Mouse (Mus musculus) kidney, adult 18-20 months (tissue): ENCODE results near the gene Ikzf2.

Experiments
- DNase-seq: peaks from one replicate; pipeline ENCODE4 v3.0.0; 2021

Gene Ikzf2

DNA sequence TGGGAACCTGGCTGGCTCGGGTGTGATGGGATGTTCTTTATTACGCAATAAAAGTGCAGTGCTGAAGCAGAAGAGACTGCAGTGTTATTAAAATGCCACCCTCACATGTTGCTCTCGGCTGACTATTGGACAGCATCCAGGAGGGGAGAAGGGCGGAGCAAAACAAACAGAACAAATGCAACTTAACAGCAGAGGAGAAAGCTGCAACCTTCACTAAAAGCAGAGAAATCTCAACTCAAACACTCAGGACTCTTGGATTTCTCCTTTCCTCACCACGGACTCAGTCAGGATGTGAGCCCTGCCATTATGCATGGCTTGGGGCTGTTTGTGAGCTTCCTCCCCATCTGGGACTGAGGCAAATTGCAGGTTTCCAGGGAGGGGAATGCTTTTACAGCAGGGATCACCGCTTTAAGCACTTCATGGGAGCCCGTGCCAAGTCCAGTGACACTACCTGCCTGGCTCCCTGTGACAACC lies 95.7 kb downstream of the Ikzf2 start:
- peak; percentile 35 for DNase-seq

DNA sequence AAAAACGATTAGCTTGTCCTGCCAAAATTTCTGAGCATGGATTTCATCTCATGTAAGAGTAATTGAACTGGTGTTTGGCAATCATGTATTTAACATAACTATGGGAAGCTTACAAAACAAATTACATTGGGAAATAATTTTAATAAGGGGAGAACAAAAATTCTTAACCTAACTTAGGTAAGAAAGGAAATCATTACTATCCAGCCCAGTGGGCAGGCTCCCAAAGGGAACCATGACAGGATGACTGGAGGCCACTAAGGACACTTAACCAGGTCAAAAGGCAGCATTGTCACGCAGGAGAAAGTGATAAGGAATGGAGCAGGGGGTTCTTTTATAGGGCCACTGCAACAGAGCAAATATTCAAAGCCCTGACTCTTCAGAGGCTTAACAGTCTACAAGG lies 101.5 kb downstream of the Ikzf2 start:
- DNase-seq: no peak

DNA sequence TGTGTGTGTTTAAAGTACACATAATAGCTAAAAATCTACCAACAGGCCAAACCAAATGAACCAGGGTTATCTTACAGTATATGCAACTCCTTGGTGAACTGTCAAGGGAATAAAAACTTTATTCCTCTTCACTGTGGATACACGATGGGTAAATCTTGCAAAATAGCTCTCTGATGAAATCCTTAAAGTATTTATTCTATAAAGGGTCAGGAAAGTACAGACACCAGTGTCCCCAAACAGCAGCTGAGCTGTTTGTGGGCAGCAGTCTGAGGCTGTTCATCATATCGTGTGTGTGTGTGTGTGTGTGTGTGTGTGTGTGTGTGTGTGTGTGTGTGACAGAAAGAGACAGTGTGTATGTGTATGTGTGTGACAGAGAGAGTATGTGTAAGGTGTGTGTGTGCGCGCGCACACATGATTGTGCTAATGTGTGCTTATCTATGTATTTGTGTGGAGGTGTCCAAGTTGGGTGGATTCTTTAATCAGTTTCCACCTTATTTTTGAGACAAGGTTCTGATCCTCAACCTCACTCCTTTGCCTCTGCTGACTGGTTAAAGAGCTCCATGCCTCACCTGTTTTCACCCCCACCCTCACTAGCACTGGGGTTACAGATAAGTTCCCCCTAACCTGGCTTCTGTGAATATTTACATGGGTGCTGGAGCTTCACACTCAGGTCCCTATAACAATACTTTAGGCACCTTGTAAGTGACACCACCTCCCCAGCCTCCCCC lies 102.9 kb downstream of the Ikzf2 start:
- no peak for DNase-seq

DNA sequence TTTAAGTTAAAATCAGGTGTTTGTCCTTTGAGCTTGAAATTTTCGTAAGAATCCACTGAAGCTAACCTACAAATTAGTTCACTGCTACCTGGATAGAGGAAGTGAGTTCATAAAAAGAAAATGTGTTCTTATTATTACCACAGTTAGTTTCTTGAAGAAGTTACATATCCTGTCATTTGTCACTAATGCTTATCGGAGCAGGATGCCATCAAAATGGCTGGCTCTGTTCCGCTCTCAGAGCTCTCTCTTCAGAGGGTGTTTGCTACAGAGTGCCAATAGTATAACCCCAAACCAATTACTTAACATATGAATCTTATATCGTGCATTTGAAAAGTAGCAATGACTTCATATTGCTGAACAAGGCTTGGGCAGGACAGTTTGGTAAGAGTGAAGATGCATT lies 108.1 kb downstream of the Ikzf2 start:
- DNase-seq: no peak

DNA sequence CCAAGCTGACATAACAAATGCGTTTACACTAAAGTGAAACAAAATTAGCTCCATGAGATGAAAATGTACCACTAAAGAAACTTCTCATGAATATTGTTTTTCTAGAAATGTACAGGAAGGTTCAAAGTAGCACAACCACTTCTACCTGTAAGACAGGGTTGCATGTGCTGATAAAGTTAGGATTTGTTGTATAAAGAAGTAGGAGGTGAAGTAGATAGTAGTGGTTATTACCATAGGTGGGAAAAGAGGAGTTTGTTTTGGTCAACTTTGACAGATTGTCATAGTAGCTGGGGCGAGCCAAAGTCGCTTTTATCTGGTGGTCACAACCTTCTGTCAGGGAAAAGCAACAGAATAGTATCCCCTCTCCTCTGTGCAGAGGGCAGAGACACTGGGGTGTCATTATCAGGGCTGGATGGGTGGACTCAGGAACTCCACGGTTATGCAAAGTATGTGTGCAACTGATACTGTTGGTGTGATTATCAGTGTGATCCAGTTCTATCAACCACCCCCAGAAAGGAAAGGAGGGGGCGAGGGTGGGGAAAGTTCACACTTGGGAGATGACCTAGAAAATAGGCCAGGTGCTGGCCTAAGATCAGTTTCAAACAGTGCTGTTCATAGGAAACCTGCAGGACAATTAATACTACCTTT lies 127.5 kb downstream of the Ikzf2 start:
- DNase-seq: no peak

DNA sequence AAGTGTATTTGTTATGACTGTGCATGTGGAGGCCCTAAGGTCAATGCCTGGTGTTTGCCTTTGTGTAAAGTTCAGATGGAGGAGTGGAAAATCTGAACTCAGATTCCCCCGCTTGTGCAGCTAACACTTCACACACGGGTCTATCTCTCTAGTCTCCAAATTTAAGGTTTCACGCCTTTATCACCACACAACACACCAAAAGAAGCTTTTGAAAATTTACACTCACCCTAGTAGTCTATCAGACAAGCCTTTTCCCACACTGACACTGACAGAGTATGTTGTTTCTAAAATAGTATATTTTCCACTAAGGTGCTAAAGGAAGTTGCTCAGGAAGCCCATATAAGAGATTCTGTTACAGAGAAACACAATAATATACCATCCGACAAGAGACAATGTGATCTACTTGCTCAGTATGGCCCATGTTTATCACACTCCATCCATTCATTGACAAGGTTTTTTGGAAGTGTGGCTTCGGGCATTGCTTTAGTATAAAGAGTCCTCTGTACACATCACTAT lies 131.4 kb downstream of the Ikzf2 start:
- DNase-seq: no peak

DNA sequence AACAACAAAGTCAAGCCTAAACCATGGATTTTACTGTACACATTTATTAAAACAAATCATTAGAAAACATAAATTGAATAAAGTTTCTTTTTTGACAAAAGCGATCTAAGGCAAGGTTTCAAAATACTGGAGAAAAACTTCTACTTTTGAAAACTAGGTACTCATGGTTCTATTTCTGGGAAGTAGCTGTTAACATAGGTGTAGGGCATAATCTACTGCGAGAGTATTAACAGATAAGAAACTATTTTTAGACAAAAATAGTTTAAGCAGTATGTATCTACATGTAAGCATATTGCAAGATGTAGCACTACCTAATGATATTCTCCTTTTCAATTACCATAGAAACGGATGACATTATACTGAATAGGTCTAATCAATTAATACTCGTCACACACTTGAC lies 137.1 kb downstream of the Ikzf2 start:
- no peak for DNase-seq

DNA sequence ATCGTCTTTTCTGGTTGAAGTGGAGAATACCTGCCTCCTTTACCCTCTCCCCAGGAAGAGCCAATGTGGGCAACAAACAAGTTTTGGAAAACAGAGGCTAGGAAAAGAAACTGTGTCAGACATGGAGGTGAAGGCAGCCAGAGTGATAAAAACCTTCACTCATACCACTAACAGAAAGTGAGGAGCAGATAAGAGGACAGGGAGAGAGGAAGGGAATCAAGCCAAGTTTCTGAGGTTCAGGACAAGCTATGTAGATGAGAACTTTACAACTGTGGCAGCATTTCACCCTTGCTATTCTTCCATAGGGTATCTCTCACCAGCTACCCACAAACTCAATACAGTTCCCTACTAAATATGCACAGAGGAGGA lies 141.2 kb downstream of the Ikzf2 start:
- no peak for DNase-seq

DNA sequence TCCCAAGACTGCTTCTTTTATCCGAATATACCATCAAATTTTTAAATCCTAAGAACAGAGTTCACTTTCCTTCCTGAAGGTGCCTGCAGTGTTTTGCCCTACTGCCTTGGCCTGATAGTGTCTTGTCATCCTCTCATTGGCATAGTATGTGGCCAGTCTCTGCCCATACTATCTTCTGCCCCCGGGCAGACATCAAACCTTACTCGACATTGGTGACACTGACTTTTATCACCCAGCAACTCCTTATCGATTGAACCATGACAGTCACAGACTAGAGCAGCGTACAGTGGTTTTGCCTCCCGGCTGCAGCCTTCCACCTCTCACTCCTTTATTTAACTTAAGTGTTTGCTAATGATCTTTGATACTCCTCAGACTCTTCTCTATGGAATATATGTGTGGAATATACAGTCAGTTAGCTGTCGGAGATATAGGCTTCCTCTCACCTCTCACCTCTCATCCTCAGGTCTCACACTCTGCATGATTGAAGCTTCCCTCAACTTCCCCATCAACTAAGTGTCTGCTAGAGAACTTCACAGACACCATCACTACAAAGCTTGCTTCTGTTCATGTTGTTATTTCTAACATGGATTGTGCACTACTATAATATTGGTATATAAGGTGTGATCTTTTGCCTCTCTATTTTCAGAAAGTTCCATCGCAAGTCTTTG lies 141.7 kb downstream of the Ikzf2 start:
- no peak for DNase-seq

DNA sequence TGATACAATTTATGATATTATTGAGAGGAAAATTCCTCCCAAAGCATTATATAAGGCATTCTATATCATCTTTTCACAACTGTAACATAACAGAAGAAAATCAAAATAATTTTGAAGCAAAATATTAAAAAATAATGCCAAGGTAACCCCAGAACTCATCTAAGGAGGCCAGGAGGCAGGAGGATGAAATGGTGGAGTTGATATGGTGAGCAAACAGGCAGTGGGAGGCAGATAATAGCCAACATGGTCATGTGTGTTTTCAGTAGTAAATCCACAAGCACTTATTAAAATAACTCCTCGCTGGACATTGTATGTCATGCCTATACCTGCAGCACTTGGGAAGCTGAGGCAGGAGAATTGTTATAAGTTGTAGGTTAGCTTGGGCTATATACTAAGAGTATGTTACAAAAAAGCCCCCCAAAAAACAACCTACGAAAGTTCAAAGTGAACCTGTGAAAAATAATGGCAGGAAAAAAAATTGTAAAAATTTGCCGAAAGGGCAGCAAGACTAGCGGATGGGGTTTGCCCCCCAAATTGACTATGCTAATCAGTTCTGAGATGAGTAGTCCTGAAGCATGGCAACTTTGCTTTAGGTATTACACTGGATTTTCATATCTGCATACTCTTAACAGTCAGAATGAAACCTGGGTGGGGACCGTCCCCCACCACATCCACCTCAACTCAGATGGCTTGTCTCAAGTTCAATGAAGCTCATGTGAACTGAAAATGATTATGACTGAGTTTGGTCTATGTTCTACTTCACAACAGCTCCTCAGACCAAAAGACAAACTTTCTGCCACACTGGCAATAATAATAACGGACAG lies 143.1 kb downstream of the Ikzf2 start:
- DNase-seq: no peak

DNA sequence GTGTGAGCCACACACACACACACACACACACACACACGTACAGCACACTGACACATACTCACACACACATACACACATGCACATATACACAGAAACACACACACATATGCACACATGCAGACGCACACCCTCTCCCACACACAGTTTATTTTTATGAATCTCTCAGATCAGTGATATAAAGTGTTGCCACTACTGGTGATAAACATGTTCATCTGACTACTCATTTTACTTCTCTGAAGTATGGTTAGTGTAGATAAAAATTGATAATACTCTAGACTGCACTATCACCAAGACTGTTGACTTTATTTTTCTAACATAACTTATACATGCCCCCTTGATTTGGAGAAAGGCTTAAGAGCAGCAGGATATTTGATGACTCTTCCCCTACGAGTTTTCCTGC lies 144.5 kb downstream of the Ikzf2 start:
- DNase-seq: no peak

DNA sequence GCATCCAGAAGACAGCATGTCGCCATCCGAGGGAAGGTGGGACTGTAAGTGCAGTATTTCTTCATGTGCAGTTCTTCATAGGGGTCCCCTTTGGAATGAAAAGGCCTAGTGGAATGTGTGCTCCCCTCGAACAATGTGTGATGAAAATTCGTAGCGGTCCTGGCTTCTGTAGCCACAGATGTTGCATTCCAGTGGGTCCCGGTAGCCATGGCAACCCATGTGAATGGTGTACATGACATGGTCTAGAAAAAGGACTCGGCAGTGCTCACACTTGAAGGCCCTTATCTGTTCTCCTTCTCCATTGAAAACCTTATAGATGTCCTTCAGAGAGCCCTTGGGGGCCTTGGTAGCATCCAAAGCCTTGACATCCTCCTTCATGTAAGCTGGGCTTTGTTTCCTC lies 148.4 kb downstream of the Ikzf2 start:
- no peak for DNase-seq

DNA sequence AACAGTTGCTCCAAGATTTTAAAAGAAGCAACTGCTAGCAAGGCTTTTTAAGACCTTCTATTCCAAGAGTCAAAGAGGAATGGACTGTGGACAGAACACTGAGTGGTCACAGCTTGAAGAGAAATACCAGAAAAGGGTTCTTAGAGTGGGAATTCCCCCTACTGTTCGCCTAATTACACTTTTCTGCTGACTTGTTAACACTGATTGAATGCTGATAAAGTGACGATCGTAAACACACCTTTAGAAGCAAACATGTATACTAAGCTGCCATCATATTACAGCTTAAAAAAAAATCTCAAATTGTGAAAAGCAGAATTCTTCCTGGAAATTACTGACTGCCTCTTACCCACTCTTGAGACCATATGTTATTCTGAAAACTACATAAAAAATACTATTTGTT lies 149.4 kb downstream of the Ikzf2 start:
- DNase-seq: no peak

DNA sequence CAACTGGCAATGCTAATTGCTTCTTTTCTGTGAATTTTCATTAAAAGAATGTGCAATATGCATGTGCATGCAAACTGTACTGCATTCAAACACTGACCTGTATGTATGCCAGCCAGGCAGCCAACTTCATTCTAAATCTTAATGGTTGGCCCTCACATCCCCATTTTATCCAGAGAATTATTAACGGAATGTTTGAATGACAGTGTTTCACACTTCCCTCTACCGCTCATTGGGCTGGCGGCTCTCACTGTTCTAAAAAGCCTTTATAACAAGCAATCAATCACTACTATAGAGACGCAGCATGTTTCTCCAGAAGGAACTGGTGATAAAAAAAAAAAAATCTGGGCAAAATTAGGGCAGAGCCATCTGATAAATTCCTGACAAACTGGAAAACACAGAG lies 151.5 kb downstream of the Ikzf2 start:
- DNase-seq: no peak

DNA sequence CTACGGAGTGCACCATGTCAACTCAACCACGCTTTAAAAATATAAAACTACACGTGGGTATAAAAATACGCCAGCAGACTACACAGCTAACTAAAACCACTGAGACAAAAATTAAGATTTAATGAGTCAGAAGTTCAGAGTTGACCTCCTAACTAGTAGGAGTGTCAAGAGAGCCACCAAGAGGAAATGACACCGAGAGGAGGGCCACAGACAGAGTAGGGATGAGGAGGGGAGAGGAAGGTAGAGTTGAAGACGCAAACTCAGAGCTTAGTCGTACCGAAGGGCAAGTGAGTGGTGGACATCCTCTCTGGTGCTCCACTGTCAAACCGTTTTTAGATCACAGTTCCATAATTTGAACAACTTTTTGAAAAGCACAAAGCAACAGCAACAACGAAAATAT lies 154.0 kb downstream of the Ikzf2 start:
- DNase-seq: no peak

DNA sequence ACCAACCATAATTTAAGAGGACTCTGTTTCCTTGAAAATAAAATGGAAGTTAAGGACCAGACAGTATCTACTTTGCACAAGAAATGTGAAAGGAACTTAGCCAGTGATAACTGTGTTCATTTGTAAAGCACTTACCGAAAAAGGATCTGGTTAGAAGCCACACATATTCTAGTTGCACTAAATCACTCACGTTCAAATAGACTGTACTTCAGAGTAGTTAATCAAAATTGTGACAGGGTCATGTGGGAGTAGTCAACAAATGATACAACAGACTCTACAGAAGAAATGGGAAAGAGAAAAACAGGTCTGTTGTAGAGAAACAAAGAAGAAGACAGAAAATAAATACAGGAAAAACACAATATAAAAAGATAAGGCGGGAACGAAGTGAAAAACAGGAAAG lies 158.3 kb downstream of the Ikzf2 start:
- DNase-seq: no peak

DNA sequence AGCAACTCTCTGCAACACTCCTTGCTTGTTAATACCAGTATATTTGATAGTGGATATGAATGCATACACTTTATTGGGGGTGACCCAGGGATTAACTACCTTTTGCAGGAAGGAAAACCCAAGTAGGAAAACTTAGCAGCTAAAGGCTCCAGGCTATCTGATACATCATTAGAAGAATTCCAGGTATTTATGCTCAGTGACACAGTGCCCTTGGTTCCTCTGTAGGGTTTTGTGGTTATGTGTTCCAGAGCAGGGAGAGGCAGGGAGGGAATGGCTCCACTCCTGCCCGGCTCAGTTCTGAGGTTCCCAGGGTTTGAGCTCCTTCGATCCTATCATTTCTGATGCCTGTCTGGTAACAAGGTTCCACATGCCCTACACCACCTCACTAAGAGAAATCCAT lies 165.4 kb downstream of the Ikzf2 start:
- DNase-seq: no peak

DNA sequence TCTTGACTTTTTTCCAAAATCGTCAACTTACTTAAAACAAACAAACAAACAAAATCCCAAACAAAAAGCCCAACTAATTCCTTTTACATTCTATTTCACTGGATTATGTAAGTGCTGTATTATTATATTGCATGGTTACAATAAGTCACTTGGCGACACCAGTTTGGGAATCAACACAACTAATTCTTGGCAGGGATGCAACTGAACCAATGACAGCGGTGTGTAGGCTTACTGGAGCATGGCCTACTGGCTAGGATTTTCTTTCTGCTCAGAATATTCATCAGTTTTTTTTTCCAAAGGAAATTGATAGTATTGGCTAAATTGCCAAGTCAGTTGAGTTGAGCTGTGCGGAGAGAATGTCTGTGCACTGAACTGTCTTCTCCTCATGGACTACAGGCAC lies 167.7 kb downstream of the Ikzf2 start:
- DNase-seq: no peak

DNA sequence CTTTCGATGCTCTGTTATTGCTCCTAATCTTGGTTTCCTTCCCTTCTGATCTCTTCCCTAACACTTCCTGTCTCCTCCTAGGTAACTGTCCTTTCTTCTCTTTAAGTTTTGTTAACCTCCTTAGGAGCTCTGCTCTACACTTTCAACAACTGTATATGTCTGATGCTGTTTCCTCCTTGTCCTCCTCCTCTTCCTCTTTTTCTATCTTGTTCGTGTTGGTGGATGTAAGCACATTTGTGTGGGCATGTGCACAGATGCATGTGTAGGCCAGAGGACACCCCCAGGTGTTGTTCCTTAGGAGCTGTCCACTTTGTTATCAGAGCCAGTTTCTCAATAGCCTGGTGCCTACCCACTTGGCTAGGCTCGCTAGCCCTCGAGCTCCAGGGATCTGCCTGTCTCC lies 169.0 kb downstream of the Ikzf2 start:
- DNase-seq: no peak

DNA sequence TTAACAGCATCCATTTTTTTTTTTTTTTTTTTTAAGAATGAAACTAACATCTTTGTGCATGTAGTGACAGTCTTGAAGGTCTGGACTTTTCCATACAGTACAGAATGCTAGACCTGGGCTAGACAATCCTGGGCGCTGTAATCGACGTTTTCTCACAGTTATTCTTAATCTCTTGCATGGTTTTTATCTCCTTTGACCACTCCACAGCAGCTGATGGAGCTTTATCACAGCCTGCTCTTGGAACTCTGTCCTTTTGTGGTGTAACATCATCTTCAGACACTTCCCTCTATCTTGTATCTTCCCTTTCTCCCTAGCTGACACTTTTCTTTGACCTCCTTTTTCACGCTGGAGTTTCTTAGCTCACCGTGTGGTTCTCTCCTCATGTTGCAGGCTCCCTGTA lies 170.9 kb downstream of the Ikzf2 start:
- no peak for DNase-seq

DNA sequence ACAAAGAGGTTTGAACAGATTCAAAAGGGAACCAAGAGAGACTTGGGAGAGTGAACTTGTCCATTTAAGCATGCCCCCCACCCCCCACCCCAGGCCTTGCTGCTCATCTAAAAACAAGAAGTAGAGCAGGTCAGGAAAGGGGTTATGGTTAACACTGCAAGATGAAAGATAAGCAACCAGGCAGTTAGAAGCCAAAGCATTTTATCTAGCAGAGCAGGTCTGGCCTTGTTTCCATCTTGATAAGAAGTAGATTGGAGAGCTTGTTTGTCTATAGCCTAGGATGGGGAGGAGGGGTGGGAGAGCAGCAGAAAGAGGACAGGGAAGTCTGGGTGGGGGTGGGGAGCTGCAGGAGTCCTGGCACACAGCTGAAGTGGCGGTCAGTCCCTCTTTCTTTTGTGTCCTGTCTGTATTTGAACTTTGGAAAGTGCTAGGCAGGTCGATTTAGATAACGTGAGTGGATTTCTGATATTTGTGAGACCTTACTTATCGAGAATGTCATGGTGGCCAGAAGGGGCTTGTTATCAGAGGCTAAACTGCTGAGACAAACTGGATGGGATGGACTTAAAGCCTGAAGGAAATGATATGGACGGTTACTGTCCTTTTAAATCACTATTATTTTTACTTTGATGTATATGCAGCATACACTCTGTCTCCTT lies 173.3 kb downstream of the Ikzf2 start:
- no peak for DNase-seq

DNA sequence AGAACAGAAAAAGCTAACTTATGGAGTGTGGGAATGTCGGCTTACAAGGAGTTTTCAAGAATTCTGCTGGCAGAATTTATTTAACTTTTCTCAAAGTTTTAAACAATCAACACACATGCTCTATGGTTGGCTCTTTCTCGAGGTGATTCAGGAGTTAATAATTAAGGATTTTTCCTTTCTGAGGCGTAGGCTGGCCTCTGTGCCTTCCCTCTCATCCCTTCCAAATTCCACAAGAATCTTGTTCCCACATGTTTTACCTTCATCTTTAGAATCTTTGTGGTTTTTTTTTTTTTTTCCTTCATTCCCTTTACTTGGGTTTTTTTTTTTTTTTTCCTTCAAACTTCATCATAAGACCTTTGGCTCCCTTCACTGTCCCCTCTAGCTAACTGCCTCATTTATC lies 178.8 kb downstream of the Ikzf2 start:
- DNase-seq: no peak

DNA sequence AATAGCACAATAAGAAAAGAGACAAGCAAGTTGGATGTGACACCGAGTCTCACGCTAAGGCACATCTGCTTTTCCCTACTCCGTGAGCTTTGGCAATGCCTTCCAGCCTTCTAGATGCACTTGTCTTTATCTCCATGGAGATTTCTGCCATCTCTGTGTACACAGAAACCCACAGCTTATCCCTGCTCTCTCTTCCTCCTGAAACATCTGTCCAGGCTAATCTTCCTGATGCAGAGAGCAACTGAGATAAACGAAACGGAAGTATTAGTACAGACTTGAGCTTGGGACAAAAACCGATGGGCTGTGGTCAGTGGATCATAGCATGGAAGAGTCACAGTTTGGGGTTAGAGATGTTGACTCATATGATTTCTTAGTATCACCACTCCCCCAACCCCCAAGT lies 179.5 kb downstream of the Ikzf2 start:
- no peak for DNase-seq
